Mouse (Mus musculus) frontal cortex, postnatal 25 days (tissue): ENCODE data around the gene Ndufc2.

Experiments used
- DNase-seq, 2 experiments: peaks; one replicate each; pipeline ENCODE4 v3.0.0; 2022; ENCODE audit warnings: low spot score in 2 of 2

Gene Ndufc2

DNA sequence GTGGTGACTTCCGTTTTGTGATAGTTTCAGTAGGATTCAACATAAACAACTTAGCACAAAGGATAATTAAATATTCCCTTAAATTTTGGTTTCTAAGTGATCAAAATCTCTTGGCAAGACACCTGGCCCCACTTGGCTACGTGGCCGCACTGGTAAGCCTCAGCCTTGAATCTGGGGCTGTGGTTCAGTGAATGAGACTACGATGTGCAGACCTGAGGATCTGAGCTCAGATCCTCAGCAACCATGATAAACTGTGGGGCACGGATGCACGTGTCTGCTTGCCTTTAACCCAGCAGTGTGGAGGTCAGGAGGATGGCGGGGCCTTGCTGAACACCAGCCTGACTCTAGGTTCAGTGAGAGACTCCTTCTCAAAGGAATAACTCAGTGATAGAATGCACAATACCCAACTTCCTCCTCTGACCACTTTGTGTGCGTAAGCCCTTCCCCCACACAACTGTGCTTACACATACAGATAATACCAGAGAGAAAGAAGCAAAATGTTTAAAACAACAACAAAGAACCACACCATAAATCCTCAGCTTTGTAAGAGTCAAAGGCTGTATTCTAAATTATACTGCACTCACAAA lies 12.1 kb upstream of the Ndufc2 start:
- no peak for DNase-seq

DNA sequence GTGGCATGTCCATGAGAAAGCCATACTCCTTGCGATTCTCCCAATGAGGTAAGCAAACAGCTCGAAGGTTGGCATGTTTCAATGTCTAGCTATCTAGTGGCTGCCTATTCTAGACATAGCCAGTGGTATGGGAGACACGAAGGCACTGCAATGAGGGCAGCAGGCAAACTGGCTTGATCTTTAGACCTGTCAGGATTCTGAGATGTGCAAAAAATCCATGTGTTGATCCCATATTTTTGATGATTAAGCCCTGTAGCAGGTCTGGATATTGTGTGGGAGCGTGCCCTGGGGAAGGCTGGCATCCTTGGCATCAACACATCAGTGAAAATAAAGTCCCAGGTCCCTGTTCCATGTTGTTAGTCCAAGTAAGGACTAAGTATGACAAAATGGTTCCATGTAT lies 11.3 kb upstream of the Ndufc2 start:
- DNase-seq: no peak

DNA sequence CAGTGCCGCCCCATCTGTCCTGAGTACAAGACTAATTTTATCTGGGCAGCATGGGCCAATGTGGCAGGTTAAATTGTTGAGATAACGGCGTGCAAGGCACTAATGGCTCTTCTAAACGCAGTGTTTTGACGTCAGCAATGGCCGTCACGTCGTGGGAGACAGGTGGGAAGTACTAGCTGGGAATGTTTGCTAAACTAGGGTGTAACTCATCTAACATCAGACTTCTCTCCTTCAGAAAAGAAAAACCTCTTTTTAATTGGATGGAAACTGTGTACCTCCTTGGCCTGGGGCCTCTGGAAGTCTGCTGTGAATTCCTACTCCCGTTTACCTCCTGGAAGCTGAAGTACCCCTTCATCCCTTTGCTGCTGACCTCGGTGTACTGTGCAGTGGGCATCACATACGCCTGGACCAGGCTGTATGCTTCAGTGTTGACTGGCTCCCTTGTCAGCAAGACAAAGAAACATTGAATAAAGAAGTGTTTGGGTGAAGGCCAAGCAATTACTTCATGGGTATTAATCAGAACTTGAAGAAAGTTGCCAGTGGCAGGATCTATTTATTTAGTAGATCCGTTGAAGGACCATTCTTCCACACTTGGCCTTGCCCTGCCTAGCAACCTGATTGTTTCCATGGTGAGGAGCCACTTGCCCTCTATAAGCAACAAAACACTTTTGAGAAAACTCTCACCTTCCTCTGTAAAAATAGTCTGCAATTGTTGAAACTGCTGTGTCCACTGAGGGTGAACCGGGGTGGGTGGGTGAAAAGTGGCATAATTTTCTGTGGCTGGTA lies 8.3 kb upstream of the Ndufc2 start:
- no peak for DNase-seq

DNA sequence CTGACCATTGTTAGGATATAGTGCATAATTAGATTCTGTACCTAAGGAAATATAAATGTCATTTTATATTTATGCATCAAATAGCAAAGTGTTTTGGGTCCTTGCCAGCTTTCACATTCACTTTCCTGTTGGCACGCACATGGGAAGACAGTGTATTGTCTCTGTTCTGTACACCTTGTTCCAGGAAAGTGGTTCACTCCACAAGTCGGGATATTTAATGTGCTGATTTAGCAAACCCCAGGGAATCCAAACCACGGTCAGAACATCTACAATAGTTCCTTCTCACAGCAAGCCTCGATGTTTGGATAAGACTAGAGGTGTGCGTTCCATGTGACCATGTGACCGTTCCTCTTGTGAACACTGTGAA lies 7.7 kb upstream of the Ndufc2 start:
- no peak for DNase-seq

DNA sequence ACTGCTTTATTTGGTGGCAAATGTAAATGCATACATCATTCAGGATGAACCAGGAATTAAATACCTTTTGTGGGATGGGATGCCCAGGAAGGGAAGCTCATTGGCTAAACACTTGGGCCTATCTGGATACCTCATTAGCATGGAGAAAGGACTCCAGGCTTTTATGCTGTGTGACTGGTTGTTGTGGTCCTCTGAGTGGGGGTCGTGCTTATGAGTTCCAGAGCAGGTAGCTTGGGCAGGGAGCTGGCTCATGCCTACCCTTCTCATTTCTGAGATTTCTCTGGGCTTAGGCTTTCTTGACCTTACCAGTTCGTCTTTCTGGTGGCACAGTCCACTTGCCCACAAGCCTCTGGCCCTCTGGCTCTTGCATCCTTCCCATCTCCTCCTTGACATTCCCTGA lies 5.4 kb upstream of the Ndufc2 start:
- DNase-seq: no peak

DNA sequence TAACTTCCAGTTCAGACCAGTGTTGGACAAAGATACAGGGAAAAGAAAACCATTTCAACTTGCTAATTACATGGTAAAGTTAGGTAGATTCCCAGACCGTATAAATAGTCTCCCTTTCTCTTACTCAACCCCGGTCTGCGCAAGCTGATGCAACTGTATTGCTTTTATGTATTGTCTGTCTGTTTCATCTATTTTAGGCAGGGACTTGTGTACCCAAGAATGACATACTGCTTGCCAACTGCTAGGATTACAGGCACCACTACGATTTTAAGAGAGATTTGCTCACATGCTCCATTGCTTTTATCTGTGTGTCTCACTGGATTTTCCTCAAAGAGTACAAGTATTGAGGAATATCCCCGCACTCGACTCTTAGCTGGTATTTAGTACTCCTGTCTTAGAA lies 860 bp upstream of the Ndufc2 start:
- DNase-seq: no peak

DNA sequence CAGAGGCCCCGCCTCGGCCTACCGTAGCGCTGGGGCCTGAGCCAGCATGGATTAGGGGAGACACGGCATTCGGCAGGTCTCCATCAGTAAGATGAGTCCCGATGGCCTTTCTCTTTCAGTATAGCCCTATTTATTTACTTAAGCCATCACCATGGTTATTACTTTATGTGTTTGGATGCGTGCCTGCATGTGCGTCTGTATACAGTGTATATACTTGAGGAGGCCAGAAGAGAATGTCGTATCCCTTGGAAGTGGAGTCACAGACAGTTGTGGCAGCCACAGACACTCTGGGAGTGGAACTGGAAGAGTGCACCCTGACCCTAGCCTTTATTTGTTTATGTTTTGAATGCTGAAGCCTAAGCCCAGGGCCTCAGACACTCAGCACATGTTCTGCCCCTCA lies 7.3 kb downstream of the Ndufc2 start:
- no peak for DNase-seq

DNA sequence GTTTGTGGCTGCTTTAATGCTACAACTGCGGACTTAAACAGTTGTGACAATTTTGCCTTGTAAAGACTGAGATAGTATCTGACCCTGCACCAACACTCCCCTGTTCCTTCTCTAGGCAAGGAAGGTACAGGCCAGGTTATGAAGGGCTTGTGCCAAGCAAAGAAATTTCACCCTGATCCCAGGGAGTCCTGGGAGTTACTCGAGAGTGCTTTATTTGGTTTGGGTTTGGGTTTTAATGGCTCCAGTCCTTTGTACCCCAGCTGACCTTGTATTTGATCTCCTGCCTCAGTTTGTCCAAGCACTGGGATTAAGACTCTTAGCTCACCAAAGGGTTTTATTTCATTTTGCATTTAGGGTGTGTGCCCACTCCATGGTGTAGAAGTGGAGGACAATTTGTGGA lies 11.3 kb downstream of the Ndufc2 start:
- DNase-seq: no peak

DNA sequence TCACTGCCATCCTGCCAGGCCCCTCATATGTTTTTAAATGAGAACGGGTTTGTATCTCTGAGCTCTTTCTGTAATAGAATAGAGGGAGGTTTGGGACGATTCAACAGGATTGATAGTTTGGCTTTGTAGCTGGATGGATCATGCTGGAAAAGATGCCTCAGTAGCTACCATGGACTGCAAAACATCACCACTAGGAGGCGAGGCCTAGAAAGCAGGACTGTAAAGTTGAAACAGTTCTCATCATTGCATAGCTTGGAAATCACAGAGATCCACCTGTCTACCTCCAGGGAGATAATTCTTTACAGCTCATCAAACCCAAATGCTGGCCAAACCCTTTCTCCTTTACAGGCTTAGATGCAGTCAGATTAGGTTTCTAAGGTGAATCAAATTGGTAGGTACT lies 11.8 kb downstream of the Ndufc2 start:
- no peak for DNase-seq

DNA sequence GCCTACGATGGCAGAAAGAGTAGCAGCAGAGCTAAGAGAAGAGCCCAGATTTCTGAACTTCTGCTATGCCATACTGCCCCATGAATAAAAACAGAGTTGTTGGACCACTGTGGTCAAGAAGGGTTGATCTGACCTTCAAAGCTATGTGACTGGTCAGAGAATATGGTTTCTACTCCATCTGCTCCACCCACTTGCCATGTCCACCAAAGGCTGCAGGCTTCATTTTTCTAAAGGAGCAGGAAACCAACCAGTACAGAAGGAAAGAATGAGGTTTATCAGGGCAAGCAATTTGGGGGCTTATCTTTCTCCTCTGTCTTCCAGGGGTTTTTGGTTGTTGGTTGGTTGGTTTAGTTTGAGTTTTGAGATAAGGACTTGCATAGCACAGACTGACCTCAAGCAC lies 14.2 kb downstream of the Ndufc2 start:
- no peak for DNase-seq

DNA sequence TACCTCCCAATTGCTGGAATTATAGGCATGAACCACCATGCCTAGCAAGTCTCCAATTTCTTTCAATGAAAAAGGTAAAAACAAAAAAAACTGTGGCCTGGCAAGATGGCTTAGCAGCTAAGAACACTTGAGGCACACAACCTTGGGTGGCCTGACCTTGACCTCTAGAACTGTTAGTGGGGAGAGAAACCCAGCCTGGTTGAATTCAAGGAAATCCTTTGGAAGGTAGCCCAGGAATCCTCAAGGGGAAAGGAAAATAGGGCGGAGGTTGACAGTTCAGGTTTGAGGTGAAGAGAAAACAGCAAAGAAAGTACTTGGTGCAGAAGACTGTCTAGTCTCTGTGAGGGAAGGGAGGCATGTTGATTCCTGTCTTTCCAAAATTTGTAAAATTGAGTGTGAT lies 14.6 kb downstream of the Ndufc2 start:
- DNase-seq: no peak

DNA sequence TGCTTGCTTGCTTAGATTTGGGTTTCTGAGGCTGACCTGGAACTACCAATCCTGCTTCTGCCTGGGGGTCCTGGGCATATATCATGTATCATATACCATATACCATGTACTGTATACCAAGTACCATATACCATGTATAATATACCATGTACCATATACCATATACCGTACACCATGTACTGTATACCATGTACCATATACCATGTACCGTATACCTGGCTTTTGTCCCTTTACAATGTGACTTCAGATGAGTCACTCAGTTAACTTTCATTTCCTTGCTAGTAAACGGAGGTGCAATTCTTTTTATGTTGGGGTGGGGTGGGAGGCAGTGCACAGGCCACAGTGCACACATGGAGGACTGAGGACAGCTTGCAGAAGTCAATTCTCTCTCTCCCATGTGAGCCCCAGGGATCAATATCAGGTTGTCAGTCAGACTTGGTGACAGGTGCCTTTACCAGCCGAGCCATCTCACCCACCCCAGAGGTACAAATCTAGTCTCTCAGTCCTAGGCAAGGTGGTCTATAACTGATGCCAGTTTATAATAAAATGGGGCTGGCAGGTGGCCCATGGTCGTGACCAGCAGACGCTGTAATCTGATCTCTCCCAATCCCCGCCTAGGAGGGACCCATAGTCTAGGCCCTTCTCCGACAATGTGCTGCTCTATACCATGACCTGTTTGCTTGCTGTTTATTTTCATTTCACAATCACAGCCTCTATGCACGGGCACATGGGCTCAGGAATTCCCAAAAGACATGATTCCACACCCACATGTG lies 15.3 kb downstream of the Ndufc2 start:
- DNase-seq: no peak

DNA sequence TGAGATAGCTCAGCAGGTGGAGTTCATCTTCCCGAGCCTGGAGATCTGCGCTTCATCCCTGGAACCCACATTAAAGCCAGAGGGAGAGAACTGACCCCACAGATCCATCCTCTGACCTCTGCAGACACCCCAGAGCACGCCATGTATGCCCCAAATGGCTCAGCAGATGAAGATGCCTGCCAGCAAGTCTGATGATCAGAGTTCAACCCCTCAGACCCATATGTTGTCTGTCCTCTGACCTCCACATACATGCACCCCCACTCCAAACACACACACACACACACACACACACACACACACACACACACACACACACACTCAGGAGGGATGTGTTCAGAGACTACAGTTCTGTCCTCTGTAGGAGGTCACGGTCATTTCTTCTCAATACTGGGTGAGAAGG lies 16.7 kb downstream of the Ndufc2 start:
- no peak for DNase-seq

DNA sequence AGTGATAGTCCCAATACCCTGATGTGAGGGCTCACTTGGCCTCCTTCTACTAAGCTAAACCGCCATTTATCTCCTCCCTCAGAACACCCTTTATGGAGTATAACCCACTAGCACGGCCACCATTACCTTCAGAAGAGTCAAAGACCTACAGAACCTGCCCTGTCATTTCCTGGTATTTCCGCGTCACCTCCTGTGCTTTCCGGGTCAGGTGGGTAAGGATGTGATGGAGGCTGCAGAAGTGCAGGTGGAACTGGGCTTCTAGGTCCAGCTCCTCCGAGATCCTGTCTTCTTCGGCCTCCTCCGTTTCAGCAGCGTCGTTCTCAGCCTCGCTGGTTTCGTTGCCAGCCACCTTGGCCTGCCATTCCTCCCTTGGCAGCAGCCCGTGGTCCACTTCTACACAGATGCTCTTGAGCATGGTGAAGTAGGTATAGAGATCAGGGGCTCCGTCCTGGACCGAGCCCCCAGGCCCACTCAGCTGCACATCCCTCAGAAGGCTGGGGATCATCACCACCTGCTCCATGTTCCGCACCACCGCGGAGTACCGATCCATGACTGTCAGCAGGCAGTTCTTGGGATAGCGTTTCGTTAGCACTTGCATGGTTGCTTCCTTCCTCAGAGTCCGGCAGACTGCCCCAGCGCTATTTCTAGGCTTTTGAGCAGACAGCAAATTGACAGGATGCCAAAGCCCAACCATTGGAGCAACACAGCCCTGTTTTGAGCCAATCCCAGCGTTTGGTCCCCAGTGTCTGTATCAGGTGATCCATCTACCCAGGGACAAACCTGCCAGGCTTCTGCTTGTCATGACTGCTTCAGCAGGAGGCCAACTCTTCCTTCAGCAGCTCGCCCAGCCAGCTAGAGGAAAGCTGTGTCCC lies 17.3 kb downstream of the Ndufc2 start, which contains the start of gene Thrsp:
Thrsp (minus strand) TSS at position 825 of the 872 bp plus-strand sequence.
- peak; percentile 37 to 48 for DNase-seq

DNA sequence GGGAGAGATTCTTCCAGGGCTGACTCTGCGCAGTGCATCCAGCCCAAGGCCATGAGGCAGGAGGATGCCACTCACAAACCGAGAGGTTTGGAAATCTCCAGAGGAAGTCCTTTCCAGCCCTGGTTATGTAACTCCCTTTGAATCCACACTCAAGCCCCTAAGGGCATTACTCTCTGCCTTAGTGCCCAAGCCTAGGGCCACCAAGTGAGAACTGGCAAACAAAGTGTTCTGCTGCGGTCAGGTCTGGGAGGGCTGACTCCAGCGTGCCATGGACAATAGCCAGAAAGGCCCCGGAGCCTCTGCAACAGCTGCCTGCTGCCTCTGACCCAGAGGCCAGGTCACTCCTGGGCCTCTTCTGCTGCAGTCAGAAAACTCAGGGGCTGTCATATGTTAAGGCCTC lies 18.9 kb downstream of the Ndufc2 start:
- no peak for DNase-seq

DNA sequence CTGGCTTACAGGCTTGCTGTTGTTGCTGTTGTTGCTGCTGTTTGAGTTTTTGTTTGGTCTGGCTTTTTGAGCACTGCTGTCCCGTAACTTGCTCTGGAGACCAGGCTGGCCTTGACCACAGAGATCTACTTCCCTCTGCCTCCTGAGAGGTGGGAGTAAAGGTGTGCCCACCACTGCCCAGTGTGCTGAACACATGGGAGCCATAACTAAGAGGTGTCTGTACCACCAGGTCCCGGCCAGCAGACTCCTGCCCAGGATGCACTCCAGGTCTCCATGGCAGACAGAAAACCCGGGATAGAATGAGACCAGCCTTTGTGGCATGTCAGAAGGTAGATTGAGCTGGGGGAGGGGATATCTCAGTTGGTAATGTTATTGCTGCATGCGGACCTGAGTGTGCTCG lies 19.4 kb downstream of the Ndufc2 start:
- DNase-seq: no peak

DNA sequence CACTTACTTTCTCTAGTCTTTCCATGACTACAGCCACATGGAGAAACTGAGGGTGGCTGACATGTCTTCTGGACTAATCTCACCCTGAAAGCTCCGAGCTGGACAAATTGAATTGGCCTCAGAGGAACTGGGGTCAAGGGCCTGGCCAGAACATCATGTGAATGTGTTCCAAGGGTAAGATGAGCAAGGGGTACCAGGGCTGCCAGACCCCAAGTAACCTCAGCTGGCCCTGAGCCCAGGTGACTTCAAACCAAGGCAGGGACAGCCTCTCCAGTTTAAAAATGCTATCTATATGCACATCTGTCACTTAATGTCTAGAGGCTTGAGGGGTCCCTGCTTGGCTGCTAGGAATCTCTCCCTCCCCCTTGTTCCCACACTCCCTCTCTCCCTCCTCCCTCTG lies 20.6 kb downstream of the Ndufc2 start:
- DNase-seq: no peak

DNA sequence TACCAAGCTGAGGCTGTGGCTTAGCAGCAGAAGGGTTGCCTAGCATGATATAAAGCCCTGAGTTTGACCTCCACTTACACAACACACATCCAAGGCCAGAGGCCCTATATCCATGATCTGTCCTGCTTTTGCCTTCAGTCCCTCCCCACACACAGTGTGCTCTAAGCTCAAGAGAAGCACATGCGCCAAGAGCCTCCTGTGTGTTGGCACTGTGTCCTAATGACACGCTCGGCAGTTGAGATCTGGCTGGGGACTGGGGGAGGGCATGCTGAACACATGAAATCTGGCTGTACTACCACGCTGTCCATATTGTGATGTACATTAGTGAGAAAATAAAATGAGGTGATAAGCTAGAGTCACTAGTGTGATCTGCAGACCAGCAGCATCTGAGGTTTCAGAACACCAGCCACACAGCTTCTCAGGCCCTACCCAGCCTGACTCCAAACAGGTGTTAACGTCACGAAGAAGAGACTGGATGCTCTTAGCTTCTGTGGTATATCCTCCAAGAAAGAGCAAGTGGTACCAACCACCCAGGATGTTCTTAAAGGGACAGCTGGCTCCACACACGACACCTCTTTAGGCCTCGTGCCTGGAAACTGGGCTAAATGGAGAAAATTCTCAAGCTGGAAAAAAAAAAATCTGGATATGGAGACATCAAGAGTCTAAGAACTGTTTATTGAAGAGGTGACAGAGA lies 21.3 kb downstream of the Ndufc2 start:
- DNase-seq: no peak

DNA sequence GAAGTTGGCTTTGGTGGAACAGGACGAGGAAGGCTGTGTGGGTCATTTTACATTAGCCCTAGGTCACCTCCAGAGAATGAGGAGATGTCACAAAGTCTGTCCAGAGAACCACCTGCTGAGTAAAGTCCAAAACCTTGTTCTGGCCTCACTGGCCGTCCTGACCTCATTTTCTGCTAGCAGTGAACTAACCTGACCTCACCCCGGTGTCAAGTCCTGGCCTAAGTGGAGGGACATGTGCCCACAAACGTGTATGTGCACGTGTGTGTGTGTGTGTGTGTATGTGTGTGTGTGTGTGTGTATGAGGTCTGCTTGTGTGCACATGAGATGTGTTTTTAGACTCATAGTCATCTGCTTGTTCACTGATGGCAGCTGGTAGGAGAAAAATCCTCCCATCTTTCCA lies 24.0 kb downstream of the Ndufc2 start:
- no peak for DNase-seq

DNA sequence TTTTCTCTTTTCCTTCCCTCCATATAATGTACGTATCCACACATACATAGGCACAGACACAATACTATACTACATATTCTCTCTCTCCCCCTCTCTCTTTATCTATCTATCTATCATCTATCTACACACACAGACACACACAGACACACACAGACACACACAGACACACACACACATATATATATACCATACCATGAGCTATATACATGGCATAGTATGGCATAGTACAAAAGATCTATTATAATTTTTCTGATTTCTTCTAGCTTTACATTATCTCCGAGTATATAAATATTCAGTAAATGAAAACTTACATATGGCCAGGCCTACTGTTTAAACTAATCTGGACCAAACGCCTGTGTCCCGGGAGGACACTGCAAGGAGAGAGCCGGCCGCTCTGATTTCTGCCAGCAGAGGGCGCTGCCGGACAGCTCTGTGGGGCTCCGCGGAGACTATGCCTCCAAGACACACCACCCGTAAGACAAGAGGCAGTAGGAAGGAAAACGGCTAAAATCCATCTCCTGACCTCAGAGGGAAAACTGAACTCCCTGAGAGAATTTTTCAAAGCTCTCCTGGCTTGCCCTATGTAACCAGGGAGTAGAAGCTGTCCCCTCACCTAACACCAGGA lies 24.9 kb downstream of the Ndufc2 start:
- DNase-seq: peak; percentile 86 to 93

DNA sequence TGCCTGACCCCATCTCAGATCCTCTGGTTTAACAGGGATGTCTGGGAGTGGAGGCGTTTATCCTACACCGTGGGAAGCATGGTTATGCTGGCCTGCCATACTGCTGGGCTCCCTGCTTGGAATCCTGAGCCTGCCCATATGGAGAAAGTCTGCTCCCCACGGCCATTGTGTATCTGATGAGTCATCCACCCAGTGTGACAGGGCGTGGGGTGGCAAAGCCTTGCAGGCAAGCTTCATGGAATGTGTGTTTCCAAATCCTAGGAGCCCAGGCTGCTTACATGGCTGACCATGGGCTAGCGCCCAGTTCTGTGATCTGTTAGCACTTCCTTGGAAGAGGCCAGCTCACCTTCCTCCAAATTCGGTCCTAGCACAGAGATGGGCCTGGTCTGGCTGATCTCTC lies 26.8 kb downstream of the Ndufc2 start:
- DNase-seq: no peak
